Mouse (Mus musculus) neural tube, embryonic 14.5 days (tissue): Measurements from ENCODE around the gene Olfr643. TPM values are rescaled to one million over a fixed set of nuclear protein-coding genes. Genes with fewer than 3 reads are reported as not detected.

ENCODE experiments used
- ATAC-seq: fragments of 200-750 bp; cut with Nextera tagmentation; 2 replicates; pipeline ENCODE4 v1.8.0; 2017; ENCODE audit warnings: low read depth, mild to moderate bottlenecking, moderate TSS enrichment, moderate library complexity
- H3K27ac ChIP-seq: fragments of 300-500 bp; sonication (generic); 2 replicates; pipeline ENCODE4 v1.5.1; 2014; ENCODE audit warnings: low read depth, mild to moderate bottlenecking, control low read depth, low read length, moderate library complexity, mixed read lengths
- H3K27me3 ChIP-seq: fragments of 300-500 bp; sonication (generic); 2 replicates; pipeline ENCODE4 v1.6.1; 2014; ENCODE audit warnings: low read length; ENCODE audit not compliant: control insufficient read depth, insufficient read depth
- H3K36me3 ChIP-seq: fragments of 300-500 bp; sonication (generic); 2 replicates; pipeline ENCODE4 v1.6.1; 2014; ENCODE audit warnings: low read length, mixed read lengths; ENCODE audit not compliant: control insufficient read depth, insufficient read depth
- H3K4me1 ChIP-seq: fragments of 300-500 bp; sonication (generic); 2 replicates; pipeline ENCODE4 v1.6.1; 2014; ENCODE audit warnings: low read length; ENCODE audit not compliant: control insufficient read depth, insufficient read depth
- H3K4me2 ChIP-seq: fragments of 300-500 bp; sonication (generic); 2 replicates; pipeline ENCODE4 v1.6.1; 2014; ENCODE audit warnings: mild to moderate bottlenecking, low read depth, low read length, control low read depth
- H3K4me3 ChIP-seq: fragments of 300-500 bp; sonication (generic); 2 replicates; pipeline ENCODE4 v1.5.1; 2014; ENCODE audit warnings: low read depth, low read length, control low read depth, mixed read lengths
- H3K9ac ChIP-seq: fragments of 300-500 bp; sonication (generic); replicated peaks from 2 replicates; pipeline ENCODE4 v1.6.1; 2014; ENCODE audit warnings: low read depth, mild to moderate bottlenecking, control low read depth, low read length, mixed read lengths
- H3K9me3 ChIP-seq: fragments of 300-500 bp; sonication (generic); 2 replicates; pipeline ENCODE4 v1.6.1; 2016; ENCODE audit warnings: low read length; ENCODE audit not compliant: control insufficient read depth
- WGBS: fragments of 180-500 bp; shearing (Covaris S2); extraction: QIAGEN DNeasy Blood & Tissue Kit; methylation state at CpG from one replicate; pipeline ENCODE4 v1.1.7; 2014; 5-methylcytosine and 5-hydroxymethylcytosine counted together
- polyA plus RNA-seq: library from polyadenylated mRNA; unstranded; fragments of >200 nt; fragmentation: Nextera tagmentation; extraction: Ambion mirVana; gene quantifications from 2 replicates; pipeline ENCODE4 v1.2.1, GENCODE M21; 2014

Gene Olfr643
- polyA plus RNA-seq, 1 experiment from 2014 or later, result not detected

DNA sequence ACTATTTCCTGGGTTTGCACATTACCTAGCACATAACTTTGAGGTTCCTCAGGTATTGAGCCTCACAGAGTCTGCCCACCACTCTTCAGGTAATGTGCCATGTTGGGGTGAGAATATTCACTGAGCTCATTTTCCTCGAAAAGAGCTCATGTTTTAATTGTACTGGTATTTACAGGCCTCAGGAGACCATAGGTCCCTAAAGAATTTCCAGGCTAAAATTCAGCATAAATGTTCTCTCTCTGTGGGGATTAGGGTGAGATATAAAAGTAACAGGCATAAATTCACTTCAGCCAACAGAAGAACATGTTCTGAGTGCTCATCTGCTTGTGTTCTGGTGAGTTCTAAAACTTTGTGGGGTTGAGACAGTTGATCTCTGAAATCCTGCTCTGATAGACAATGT lies 102.1 kb downstream of the Olfr643 start, which contains the start of gene Olfr641:
TSS of gene Olfr641 (plus strand) at position 301 of the 400 bp plus-strand sequence.
- Histone ChIP-seq H3K27me3 (no peaks in the 10 kb centered on the region), H3K4me2 (no peak within 1 kb of the TSS), H3K36me3 (no peaks in the 10 kb centered on the region), H3K27ac (no peak within 1 kb of the TSS), H3K4me3 (no peak within 1 kb of the TSS), H3K4me1 (no peaks in the 10 kb centered on the region), H3K9me3 (no peaks in the 10 kb centered on the region), H3K9ac (no peak within 1 kb of the TSS)
- 64% methylated on average over 1 of the region's 1 CpGs for WGBS
- no peak for ATAC-seq

- H3K4me2 ChIP-seq, result no peak overlapping the region
- H3K27ac ChIP-seq, result no peak overlapping the region
- no peaks in the 10 kb centered on the region for H3K36me3 ChIP-seq
- no peak overlapping the region for H3K9ac ChIP-seq
- no peaks in the 10 kb centered on the region for H3K9me3 ChIP-seq
- H3K27me3 ChIP-seq, result no peaks in the 10 kb centered on the region
- no peak overlapping the region for H3K4me3 ChIP-seq
- no peak for ATAC-seq
- no peaks in the 10 kb centered on the region for H3K4me1 ChIP-seq
- 84% methylated on average over 3 of the region's 3 CpGs for WGBS
These were observed 110.2 kb downstream of the Olfr643 start for GRCm38 (mm10) chr7:104026978-104027377.

DNA sequence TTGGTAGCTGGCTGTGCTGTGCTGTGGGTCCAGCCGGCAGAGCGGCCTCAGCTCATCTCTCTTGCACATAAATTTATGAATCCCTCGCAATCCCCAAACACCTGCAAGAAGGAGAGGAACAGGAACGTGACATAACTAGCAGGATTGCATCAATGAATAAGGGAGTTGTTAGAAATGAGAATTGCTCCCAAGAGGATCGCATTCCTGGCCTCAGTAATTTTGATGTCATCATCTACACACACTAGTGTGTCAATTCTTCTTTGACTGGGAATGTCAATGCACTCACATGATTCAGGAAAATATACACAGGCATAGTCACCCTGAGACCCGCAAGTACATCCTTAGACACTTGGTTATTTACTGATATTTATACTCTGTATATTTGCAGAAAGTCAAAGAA lies 111.7 kb downstream of the Olfr643 start, which contains the start of gene Olfr640:
TSS of gene Olfr640 (minus strand) at position 101 of the 400 bp plus-strand sequence.
- Histone ChIP-seq H3K27me3 (no peaks in the 10 kb centered on the region), H3K9ac (no peak within 1 kb of the TSS), H3K27ac (no peak within 1 kb of the TSS), H3K36me3 (no peaks in the 10 kb centered on the region), H3K9me3 (no peaks in the 10 kb centered on the region), H3K4me2 (no peak within 1 kb of the TSS), H3K4me3 (no peak within 1 kb of the TSS), H3K4me1 (no peaks in the 10 kb centered on the region)
- WGBS, result 72% methylated on average over 6 of the region's 6 CpGs
- ATAC-seq, result no peak

DNA sequence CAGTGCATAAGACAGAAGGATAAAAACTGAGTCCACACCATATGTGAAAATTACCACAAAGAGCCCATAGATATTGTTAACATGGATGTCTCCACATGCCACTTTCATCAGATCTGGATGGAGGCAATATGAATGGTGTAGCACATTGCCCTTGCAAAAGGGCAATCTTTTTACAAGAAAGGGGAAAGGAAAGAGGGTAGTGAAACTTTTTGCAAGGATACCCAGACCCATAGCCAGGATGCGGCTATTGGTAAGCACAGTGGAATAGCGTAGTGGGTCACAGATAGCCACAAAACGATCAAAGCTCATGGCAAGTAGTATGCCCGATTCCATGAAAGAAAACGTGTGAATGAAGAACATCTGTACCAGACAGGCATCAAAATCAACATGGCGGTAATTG lies 115.6 kb downstream of the Olfr643 start:
- Histone ChIP-seq H3K9ac (no peak overlapping the region), H3K36me3 (no peaks in the 10 kb centered on the region), H3K27me3 (no peaks in the 10 kb centered on the region), H3K27ac (no peak overlapping the region), H3K4me1 (no peaks in the 10 kb centered on the region), H3K9me3 (no peaks in the 10 kb centered on the region), H3K4me2 (no peak overlapping the region), H3K4me3 (no peak overlapping the region)
- no peak for ATAC-seq
- WGBS, result 88% methylated on average over 6 of the region's 6 CpGs

DNA sequence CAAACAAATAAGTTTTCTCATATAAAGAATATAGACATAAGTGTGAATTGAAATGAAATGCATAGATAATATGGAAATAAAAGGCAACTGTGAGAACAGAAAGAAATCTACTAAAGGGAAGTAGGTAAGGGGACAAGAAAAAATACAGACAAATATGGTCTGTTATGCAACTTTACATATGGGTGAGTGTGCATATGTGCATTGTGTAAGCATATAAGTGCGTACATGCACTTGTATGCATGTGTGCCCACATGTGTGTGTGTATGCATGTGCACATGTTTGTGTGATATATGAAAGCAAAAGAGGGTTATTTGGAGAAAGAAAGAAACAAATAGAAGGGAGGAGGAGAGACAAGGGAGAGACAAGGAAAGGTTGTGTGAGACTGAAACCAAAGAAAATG lies 118.3 kb downstream of the Olfr643 start:
- Histone ChIP-seq H3K4me2 (no peak overlapping the region), H3K36me3 (no peaks in the 10 kb centered on the region), H3K4me3 (no peak overlapping the region), H3K9ac (no peak overlapping the region), H3K27me3 (no peaks in the 10 kb centered on the region), H3K9me3 (no peaks in the 10 kb centered on the region), H3K27ac (no peak overlapping the region), H3K4me1 (no peaks in the 10 kb centered on the region)
- no peak for ATAC-seq
- WGBS, result 88% methylated on average over 1 of the region's 1 CpGs

- Histone ChIP-seq H3K36me3 (no peaks in the 10 kb centered on the region), H3K4me1 (no peaks in the 10 kb centered on the region), H3K27ac (no peak within 1 kb of the TSS), H3K4me3 (no peak within 1 kb of the TSS), H3K9ac (no peak within 1 kb of the TSS), H3K4me2 (no peak within 1 kb of the TSS), H3K27me3 (no peaks in the 10 kb centered on the region), H3K9me3 (no peaks in the 10 kb centered on the region)
- no peak for ATAC-seq
These were observed 120.0 kb downstream of the Olfr643 start, which contains the start of gene Olfr639 for GRCm38 (mm10) chr7:104017203-104017602. Gene Olfr639 (minus strand): TSS chr7:104017303.

DNA sequence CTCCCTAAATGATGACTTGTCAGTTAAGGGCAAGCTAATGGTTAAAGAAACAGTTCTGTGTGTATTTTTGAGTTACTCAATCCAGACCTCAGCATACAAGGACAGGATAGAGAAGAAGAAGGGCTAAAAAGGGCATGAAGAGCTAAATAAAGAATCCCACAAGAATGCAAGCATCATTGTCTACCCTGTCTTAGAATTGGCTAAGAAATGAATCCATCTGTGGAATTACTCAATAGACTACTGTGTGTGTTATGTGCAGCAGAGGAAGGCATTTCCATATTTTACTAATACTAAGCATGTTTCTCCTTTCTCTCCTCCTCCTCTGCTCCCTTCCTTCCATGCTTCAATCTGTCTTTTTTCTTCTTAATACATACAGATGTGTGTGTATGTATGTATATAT lies 138.1 kb downstream of the Olfr643 start:
- H3K4me1 ChIP-seq, result no peaks in the 10 kb centered on the region
- H3K27me3 ChIP-seq, result no peaks in the 10 kb centered on the region
- no peaks in the 10 kb centered on the region for H3K36me3 ChIP-seq
- no peak overlapping the region for H3K9ac ChIP-seq
- H3K9me3 ChIP-seq, result no peaks in the 10 kb centered on the region
- no peak for ATAC-seq
- H3K4me2 ChIP-seq, result no peak overlapping the region
- H3K27ac ChIP-seq, result no peak overlapping the region
- no peak overlapping the region for H3K4me3 ChIP-seq

- H3K27ac ChIP-seq, result no peak within 1 kb of the TSS
- no peak within 1 kb of the TSS for H3K9ac ChIP-seq
- ATAC-seq, result no peak
- no peaks in the 10 kb centered on the region for H3K27me3 ChIP-seq
- no peaks in the 10 kb centered on the region for H3K9me3 ChIP-seq
- no peaks in the 10 kb centered on the region for H3K36me3 ChIP-seq
- no peaks in the 10 kb centered on the region for H3K4me1 ChIP-seq
- H3K4me2 ChIP-seq, result no peak within 1 kb of the TSS
- no peak within 1 kb of the TSS for H3K4me3 ChIP-seq
These were observed 138.8 kb downstream of the Olfr643 start, which contains the start of gene Olfr638 for GRCm38 (mm10) chr7:103998446-103998845. Gene Olfr638 (plus strand): TSS chr7:103998746.

GRCm38 (mm10) chr7:103971782-103972181 lies 165.4 kb downstream of the Olfr643 start:
- WGBS, result 83% methylated on average over 1 of the region's 1 CpGs
- H3K9me3 ChIP-seq, result no peaks in the 10 kb centered on the region
- no peak overlapping the region for H3K27ac ChIP-seq
- no peaks in the 10 kb centered on the region for H3K4me1 ChIP-seq
- no peaks in the 10 kb centered on the region for H3K36me3 ChIP-seq
- no peak overlapping the region for H3K4me3 ChIP-seq
- no peak overlapping the region for H3K4me2 ChIP-seq
- H3K9ac ChIP-seq, result no peak overlapping the region
- ATAC-seq, result no peak
- no peaks in the 10 kb centered on the region for H3K27me3 ChIP-seq

GRCm38 (mm10) chr7:103970852-103971251 lies 166.4 kb downstream of the Olfr643 start, which contains the start of gene Olfr635:
Gene Olfr635 (plus strand): TSS chr7:103971152.
- WGBS, result 83% methylated on average over 1 of the region's 1 CpGs
- H3K27me3 ChIP-seq, result no peaks in the 10 kb centered on the region
- ATAC-seq, result no peak
- no peaks in the 10 kb centered on the region for H3K36me3 ChIP-seq
- no peaks in the 10 kb centered on the region for H3K9me3 ChIP-seq
- no peak within 1 kb of the TSS for H3K4me3 ChIP-seq
- H3K4me2 ChIP-seq, result no peak within 1 kb of the TSS
- H3K9ac ChIP-seq, result no peak within 1 kb of the TSS
- no peak within 1 kb of the TSS for H3K27ac ChIP-seq
- no peaks in the 10 kb centered on the region for H3K4me1 ChIP-seq
